Mouse (Mus musculus) CH12.LX (cell line): Measurements from ENCODE around the gene Muc20. TPM values are rescaled to one million over a fixed set of nuclear protein-coding genes. Genes with fewer than 3 reads are reported as not detected.

Experiments used
- DNase-seq: peaks from one replicate; pipeline ENCODE4 v3.0.0-alpha.2; 2013; ENCODE audit errors: extremely low read depth
- H3K27ac ChIP-seq: 2 replicates; pipeline ENCODE4 v1.5.1; 2012; ENCODE audit warnings: low read depth, mild to moderate bottlenecking, control low read depth, moderate library complexity; ENCODE audit not compliant: insufficient read depth
- H3K27me3 ChIP-seq: replicated peaks from 2 replicates; pipeline ENCODE3; 2012; ENCODE audit warnings: inconsistent platforms
- H3K36me3 ChIP-seq, 2 experiments: replicated peaks in 1 of 2; 2 replicates each; pipeline versions ENCODE3 to v1.6.1; 2012; ENCODE audit warnings: inconsistent platforms in 1 of 2, low read length in 1 of 2, mild to moderate bottlenecking in 1 of 2, mixed read lengths in 1 of 2, moderate library complexity in 1 of 2; ENCODE audit not compliant: control insufficient read depth in 1 of 2, insufficient read depth in 1 of 2
- H3K4me1 ChIP-seq, 2 experiments: 2 replicates each; pipeline ENCODE4 v1.6.1; 2012; ENCODE audit warnings: inconsistent platforms in 1 of 2, moderate library complexity in 1 of 2; ENCODE audit not compliant: insufficient read depth in 2 of 2, control insufficient read depth in 1 of 2
- H3K4me2 ChIP-seq: 2 replicates; pipeline ENCODE4 v1.6.1; 2012; ENCODE audit warnings: low read depth, mild to moderate bottlenecking, control low read depth; ENCODE audit not compliant: poor library complexity, insufficient read depth, severe bottlenecking
- H3K4me3 ChIP-seq, 3 experiments: fragments of 150-350 bp in 1 of 3; sonication (generic) in 1 of 3; replicated peaks in 1 of 3; 2 replicates each; pipeline versions ENCODE3 to v1.5.1; 2011 to 2012; ENCODE audit warnings: low read depth in 2 of 3, low read length in 2 of 3, mild to moderate bottlenecking in 2 of 3, moderate library complexity in 2 of 3, control low read depth in 1 of 3, improper control_type of control experiment in 1 of 3, inconsistent platforms in 1 of 3, mixed read lengths in 1 of 3; ENCODE audit not compliant: poor library complexity in 1 of 3
- H3K79me2 ChIP-seq: replicated peaks from 2 replicates; pipeline ENCODE4 v1.6.1; 2012; ENCODE audit warnings: mild to moderate bottlenecking, moderate library complexity; ENCODE audit not compliant: control insufficient read depth, poor library complexity, insufficient read depth, severe bottlenecking; ENCODE audit errors: extremely low read depth
- H3K9ac ChIP-seq: 2 replicates; pipeline ENCODE4 v1.6.1; 2012; ENCODE audit warnings: low read depth, mild to moderate bottlenecking, control low read depth, moderate library complexity; ENCODE audit not compliant: insufficient read depth
- H3K9me3 ChIP-seq: replicated peaks from 2 replicates; pipeline ENCODE3; 2012; ENCODE audit warnings: low read length, inconsistent platforms, mixed read lengths
- BHLHE40 ChIP-seq: IDR thresholded peaks from 2 replicates; pipeline ENCODE4 v1.6.1; 2011; ENCODE audit warnings: mild to moderate bottlenecking, low read depth, low read length, improper control_type of control experiment
- E2F4 ChIP-seq: IDR thresholded peaks from 2 replicates; pipeline ENCODE4 v1.6.1; 2011; ENCODE audit warnings: low read depth, low read length, improper control_type of control experiment; ENCODE audit not compliant: insufficient replicate concordance
- ELF1 ChIP-seq: IDR thresholded peaks from 2 replicates; pipeline ENCODE4 v1.6.1; 2014; ENCODE audit warnings: low read depth, mild to moderate bottlenecking, inconsistent platforms, low read length, improper control_type of control experiment
- ETS1 ChIP-seq: conservative IDR thresholded peaks from 2 replicates; pipeline ENCODE4 v1.6.1; 2012; ENCODE audit warnings: low read depth, mild to moderate bottlenecking, inconsistent platforms, low read length, improper control_type of control experiment, moderate library complexity
- GABPA ChIP-seq: IDR thresholded peaks from 2 replicates; pipeline ENCODE4 v1.6.1; 2012; ENCODE audit warnings: low read depth, low read length, improper control_type of control experiment, inconsistent platforms; ENCODE audit not compliant: insufficient replicate concordance
- IRF4 ChIP-seq: IDR thresholded peaks from 2 replicates; pipeline ENCODE4 v1.6.1; 2014; ENCODE audit warnings: low read depth, mild to moderate bottlenecking, inconsistent platforms, low read length, improper control_type of control experiment
- KAT2A ChIP-seq: IDR thresholded peaks from 2 replicates; pipeline ENCODE4 v1.6.1; 2012; ENCODE audit warnings: low read length, improper control_type of control experiment, inconsistent platforms; ENCODE audit not compliant: insufficient replicate concordance
- MEF2A ChIP-seq: IDR thresholded peaks from 2 replicates; pipeline ENCODE4 v1.6.1; 2014; ENCODE audit warnings: low read depth, mild to moderate bottlenecking, inconsistent platforms, low read length, improper control_type of control experiment, borderline replicate concordance
- MYC ChIP-seq: IDR thresholded peaks from 2 replicates; pipeline ENCODE4 v1.6.1; 2011; ENCODE audit warnings: low read depth, mild to moderate bottlenecking, improper control_type of control experiment, low read length
- POLR2A ChIP-seq: IDR thresholded peaks from 2 replicates; pipeline ENCODE4 v1.6.1; 2011; ENCODE audit warnings: low read depth, mild to moderate bottlenecking, improper control_type of control experiment, low read length
- SMC3 ChIP-seq: IDR thresholded peaks from 2 replicates; pipeline ENCODE4 v1.6.1; 2011; ENCODE audit warnings: low read depth, low read length, improper control_type of control experiment
- TBP ChIP-seq: conservative IDR thresholded peaks from 2 replicates; pipeline ENCODE4 v1.6.1; 2011; ENCODE audit warnings: low read depth, low read length, improper control_type of control experiment
- TCF12 ChIP-seq: IDR thresholded peaks from 2 replicates; pipeline ENCODE4 v1.6.1; 2014; ENCODE audit warnings: low read depth, mild to moderate bottlenecking, inconsistent platforms, low read length, improper control_type of control experiment
- USF2 ChIP-seq: conservative IDR thresholded peaks from 2 replicates; pipeline ENCODE4 v1.6.1; 2011; ENCODE audit warnings: low read depth, low read length, improper control_type of control experiment
- ZKSCAN1 ChIP-seq: IDR thresholded peaks from 2 replicates; pipeline ENCODE4 v1.6.1; 2012; ENCODE audit warnings: low read depth, inconsistent platforms, low read length, improper control_type of control experiment, borderline replicate concordance
- ZNF384 ChIP-seq: IDR thresholded peaks from 2 replicates; pipeline ENCODE4 v1.6.1; 2012; ENCODE audit warnings: low read depth, low read length, improper control_type of control experiment, inconsistent platforms
- dilution Hi-C: fragments of 300-500 bp; cut with MboI; formaldehyde crosslinking; loops from 2 replicates; pipeline ENCODE4 v1.14.3; 2020; ENCODE audit warnings: low sequenced_read_pairs; ENCODE audit not compliant: extremely low pct_unique_long_range_greater_than_20kb, extremely low pct_ligation_motif_present
- in situ Hi-C: fragments of 300-500 bp; cut with MboI; formaldehyde crosslinking; loops from 3 replicates; pipeline ENCODE4 v1.14.3; 2019; ENCODE audit warnings: low sequenced_read_pairs, low pct_ligation_motif_present, low pct_unique_long_range_greater_than_20kb, mixed read lengths
- polyA plus RNA-seq: library from polyadenylated mRNA; unstranded; fragments of >175 nt; gene quantifications from 2 replicates; pipeline ENCODE4 v1.2.1, GENCODE M21; 2012; ENCODE audit warnings: low read depth; ENCODE audit not compliant: insufficient read length
- total RNA-seq, 2 experiments: library from RNA; depleted of rRNA; stranded (reverse); fragments of 300-350 nt in 1 of 2; fragments of >200 nt in 1 of 2; gene quantifications; 2 replicates each; pipeline ENCODE4 v1.2.3; 2012 to 2014

The Muc20 gene
- total and polyA plus RNA-seq, 3 experiments: 0.36 to 1.4 (median 0.42) TPM

- Histone ChIP-seq H3K9ac (no peak overlapping the region), H3K79me2 (no peaks in the 10 kb centered on the region), H3K27ac (no peak overlapping the region), H3K27me3 (no peaks in the 10 kb centered on the region), H3K4me3 (no peak overlapping the region), H3K4me1 (peaks cover 14% of the 10 kb centered on the region in 2 experiments), H3K36me3 (no peaks in the 10 kb centered on the region), H3K4me2 (no peak overlapping the region), H3K9me3 (no peaks in the 10 kb centered on the region)
- in situ Hi-C loops: loop anchor here (5.0 kb wide), 1 partner anchor 49 kb away; no protein-coding TSS in a partner anchor
- dilution Hi-C loops: no loop called here
- TF ChIP-seq SMC3 (no peak), ZKSCAN1 (no peak), KAT2A (no peak), GABPA (no peak), MEF2A (no peak), USF2 (no peak), E2F4 (no peak), MYC (no peak), ETS1 (no peak), POLR2A (no peak), BHLHE40 (no peak), TBP (no peak), ELF1 (no peak), IRF4 (no peak), ZNF384 (no peak), TCF12 (no peak)
- DNase-seq: no peak
These were observed 69.0 kb downstream of the Muc20 start for GRCm38 (mm10) chr16:32728240-32728639.

Other genes with a start within 250 kb of the Muc20 start
- gene Tfrc, start 188.5 kb downstream of the Muc20 start, total RNA-seq (2012; rRNA removed): 328 and 358 TPM in 2 replicates
- 840 and 921 TPM in 2 replicates for gene Tfrc, start 188.5 kb downstream of the Muc20 start, total RNA-seq (2014; rRNA removed)
- gene Tfrc, start 188.5 kb downstream of the Muc20 start, polyA plus RNA-seq: 186 and 190 TPM in 2 replicates
- gene Tnk2, start 153.6 kb downstream of the Muc20 start, total RNA-seq (2012; rRNA removed): 31.9 and 35.9 TPM in 2 replicates
- 14.7 and 18.8 TPM in 2 replicates for gene Tnk2, start 153.6 kb downstream of the Muc20 start, total RNA-seq (2014; rRNA removed)
- 62.2 and 67.7 TPM in 2 replicates for gene Tnk2, start 153.6 kb downstream of the Muc20 start, polyA plus RNA-seq
- 0.21 and 0.51 TPM in 2 replicates for gene Muc4, start 61.5 kb downstream of the Muc20 start, total RNA-seq (2012; rRNA removed)
- gene Muc4, start 61.5 kb downstream of the Muc20 start, total RNA-seq (2014; rRNA removed): 0.09 TPM in 1 of 2 replicates, not detected in the other
- 0.34 and 0.44 TPM in 2 replicates for gene Muc4, start 61.5 kb downstream of the Muc20 start, polyA plus RNA-seq
- gene Smbd1, start 13.0 kb upstream of the Muc20 start, total RNA-seq (2012; rRNA removed): not detected in 2 replicates
- not detected in 2 replicates for gene Smbd1, start 13.0 kb upstream of the Muc20 start, total RNA-seq (2014; rRNA removed)
- not detected in 2 replicates for gene Smbd1, start 13.0 kb upstream of the Muc20 start, polyA plus RNA-seq
- gene Fyttd1, start 80.1 kb upstream of the Muc20 start, total RNA-seq (2012; rRNA removed): 163 and 168 TPM in 2 replicates
- gene Fyttd1, start 80.1 kb upstream of the Muc20 start, total RNA-seq (2014; rRNA removed): 264 and 297 TPM in 2 replicates
- 148 and 164 TPM in 2 replicates for gene Fyttd1, start 80.1 kb upstream of the Muc20 start, polyA plus RNA-seq
- gene Rubcn, start 80.3 kb upstream of the Muc20 start, total RNA-seq (2012; rRNA removed): 21.0 and 28.0 TPM in 2 replicates
- 38.3 and 40.4 TPM in 2 replicates for gene Rubcn, start 80.3 kb upstream of the Muc20 start, total RNA-seq (2014; rRNA removed)
- 22.2 and 27.7 TPM in 2 replicates for gene Rubcn, start 80.3 kb upstream of the Muc20 start, polyA plus RNA-seq
- gene Lrch3, start 116.7 kb upstream of the Muc20 start, total RNA-seq (2012; rRNA removed): 11.4 and 11.9 TPM in 2 replicates
- 15.6 and 16.1 TPM in 2 replicates for gene Lrch3, start 116.7 kb upstream of the Muc20 start, total RNA-seq (2014; rRNA removed)
- 16.6 and 20.7 TPM in 2 replicates for gene Lrch3, start 116.7 kb upstream of the Muc20 start, polyA plus RNA-seq